Mouse (Mus musculus) left cerebral cortex, adult 18-20 months (tissue): ENCODE measurements around the gene Cetn4. TPM values are rescaled to one million over a fixed set of nuclear protein-coding genes. Genes with fewer than 3 reads are reported as not detected.

Experiments used
- total RNA-seq, 2 experiments: library from RNA; stranded (reverse); gene quantifications; 2 replicates each; pipeline ENCODE4 v1.2.3; 2021

Gene Cetn4
- total RNA-seq, 2 experiments from 2014 or later: 10.2 to 10.7 TPM

Other genes starting within 250 kb of the Cetn4 start
- gene Adad1, start 249.2 kb downstream of the Cetn4 start, total RNA-seq: not detected
- gene Il2, start 186.7 kb downstream of the Cetn4 start, total RNA-seq: not detected
- not detected for gene Il21, start 80.1 kb downstream of the Cetn4 start, total RNA-seq
- gene Bbs12, start 154 bp downstream of the Cetn4 start, total RNA-seq: 1 to 10 TPM; 4.1 to 5.2 TPM
- gene Fgf2, start 35.6 kb upstream of the Cetn4 start, total RNA-seq: 1 to 10 TPM; 4.6 to 5.6 TPM
- gene Spata5, start 107.2 kb upstream of the Cetn4 start, total RNA-seq: 10 to 100 TPM; 24.0 to 32.8 TPM
- 1 to 10 TPM; 5.0 to 6.3 TPM for gene Nudt6, start 107.5 kb upstream of the Cetn4 start, total RNA-seq